Mouse (Mus musculus) intestine, embryonic 14.5 days (tissue): ENCODE data around the gene Esyt1. TPM values are rescaled to one million over a fixed set of nuclear protein-coding genes. Genes with fewer than 3 reads are reported as not detected.

Experiments used
- ATAC-seq: fragments of 200-750 bp; cut with Nextera tagmentation; replicated peaks from 2 replicates; pipeline ENCODE4 v1.8.0; 2017; ENCODE audit warnings: low read depth, moderate number of reproducible peaks, moderate TSS enrichment, moderate library complexity; ENCODE audit not compliant: low FRiP score, low TSS enrichment
- DNase-seq: peaks from one replicate; pipeline ENCODE4 v3.0.0-alpha.2; 2018; ENCODE audit warnings: low spot score
- H3K27ac ChIP-seq: fragments of 300-500 bp; sonication (generic); 2 replicates; pipeline ENCODE4 v1.5.1; 2014; ENCODE audit warnings: low read depth, mild to moderate bottlenecking, control low read depth
- H3K27me3 ChIP-seq: fragments of 300-500 bp; sonication (generic); replicated peaks from 2 replicates; pipeline ENCODE4 v1.6.1; 2014; ENCODE audit warnings: low read length, control low read depth; ENCODE audit not compliant: control insufficient read depth, insufficient read depth
- H3K36me3 ChIP-seq: fragments of 300-500 bp; sonication (generic); 2 replicates; pipeline ENCODE4 v1.6.1; 2014; ENCODE audit warnings: low read length, control low read depth; ENCODE audit not compliant: control insufficient read depth, insufficient read depth
- H3K4me1 ChIP-seq: fragments of 300-500 bp; sonication (generic); replicated peaks from 2 replicates; pipeline ENCODE4 v1.6.1; 2014; ENCODE audit warnings: low read length, control low read depth, mixed read lengths; ENCODE audit not compliant: control insufficient read depth, insufficient read depth
- H3K4me2 ChIP-seq: fragments of 300-500 bp; sonication (generic); 2 replicates; pipeline ENCODE4 v1.6.1; 2014; ENCODE audit warnings: low read length
- H3K4me3 ChIP-seq: fragments of 300-500 bp; sonication (generic); 2 replicates; pipeline ENCODE4 v1.5.1; 2014; ENCODE audit warnings: low read depth, low read length, control low read depth, mixed read lengths
- H3K9ac ChIP-seq: fragments of 300-500 bp; sonication (generic); 2 replicates; pipeline ENCODE4 v1.6.1; 2014; ENCODE audit warnings: mild to moderate bottlenecking, low read length
- H3K9me3 ChIP-seq: fragments of 300-500 bp; sonication (generic); 2 replicates; pipeline ENCODE4 v1.6.1; 2016; ENCODE audit warnings: low read length, control low read depth; ENCODE audit not compliant: control insufficient read depth
- WGBS: fragments of 180-500 bp; shearing (Covaris S2); extraction: QIAGEN DNeasy Blood & Tissue Kit; methylation state at CpG from one replicate; pipeline ENCODE4 v1.1.7; 2014; 5-methylcytosine and 5-hydroxymethylcytosine counted together
- polyA plus RNA-seq: library from polyadenylated mRNA; unstranded; fragments of >200 nt; fragmentation: Nextera tagmentation; extraction: Ambion mirVana; gene quantifications from 2 replicates; pipeline ENCODE4 v1.2.1, GENCODE M21; 2014

Gene Esyt1
- polyA plus RNA-seq, 1 experiment from 2014 or later = 28.0 TPM

- WGBS = 94% methylated on average over 37 of the region's 37 CpGs
- no peak for ATAC-seq
Observed at GRCm38 (mm10) chr10:128544674-128545569, 19.3 kb upstream of the Esyt1 start.

GRCm38 (mm10) chr10:128544151-128544657 is 18.5 kb upstream of the Esyt1 start:
- H3K4me1 ChIP-seq = peaks cover 7% of the 10 kb centered on the region; the same call in 1 of the 2 replicates
- no peak overlapping the region for H3K9ac ChIP-seq
- H3K27ac ChIP-seq = no peak overlapping the region
- H3K27me3 ChIP-seq = no peaks in the 10 kb centered on the region
- H3K9me3 ChIP-seq = no peaks in the 10 kb centered on the region
- H3K4me2 ChIP-seq = no peak overlapping the region
- peaks cover 37% of the 10 kb centered on the region for H3K36me3 ChIP-seq
- no peak for DNase-seq
- H3K4me3 ChIP-seq = no peak overlapping the region
- 97% methylated on average over 15 of the region's 15 CpGs for WGBS
- ATAC-seq = no peak

More at GRCm38 (mm10) chr10:128544674-128545569, 19.3 kb upstream of the Esyt1 start:
- H3K4me1 ChIP-seq = peaks cover 7% of the 10 kb centered on the region; the same call in 1 of the 2 replicates
- H3K9me3 ChIP-seq = no peaks in the 10 kb centered on the region
- H3K36me3 ChIP-seq = peaks cover 37% of the 10 kb centered on the region
- H3K4me2 ChIP-seq = no peak overlapping the region
- H3K27me3 ChIP-seq = no peaks in the 10 kb centered on the region
- H3K4me3 ChIP-seq = no peak overlapping the region
- no peak overlapping the region for H3K9ac ChIP-seq
- H3K27ac ChIP-seq = no peak overlapping the region
- no peak for DNase-seq

GRCm38 (mm10) chr10:128543100-128543499 is 17.4 kb upstream of the Esyt1 start:
- Histone ChIP-seq H3K9ac (no peak overlapping the region), H3K4me2 (no peak overlapping the region), H3K9me3 (no peaks in the 10 kb centered on the region), H3K4me3 (no peak overlapping the region), H3K27me3 (no peaks in the 10 kb centered on the region), H3K36me3 (peaks cover 37% of the 10 kb centered on the region), H3K27ac (no peak overlapping the region), H3K4me1 (peaks cover 7% of the 10 kb centered on the region; the same call in 1 of the 2 replicates)
- 51% methylated on average over 2 of the region's 2 CpGs for WGBS
- ATAC-seq (no peak), DNase-seq (no peak)

GRCm38 (mm10) chr10:128538340-128538870 is 12.7 kb upstream of the Esyt1 start:
- DNase-seq (no peak), ATAC-seq (no peak)
- Histone ChIP-seq H3K4me1 (0 out of 2 replicates have a peak, but pooled peaks cover 4% of the 10 kb centered on the region), H3K9me3 (no peaks in the 10 kb centered on the region), H3K36me3 (peaks cover 13% of the 10 kb centered on the region), H3K27ac (no peak overlapping the region), H3K27me3 (no peaks in the 10 kb centered on the region), H3K4me3 (no peak overlapping the region), H3K9ac (no peak overlapping the region), H3K4me2 (no peak overlapping the region)
- WGBS = 90% methylated on average over 1 of the region's 1 CpGs

GRCm38 (mm10) chr10:128536266-128536940 is 10.7 kb upstream of the Esyt1 start:
- Histone ChIP-seq H3K4me1 (0 out of 2 replicates have a peak, but pooled peaks cover 4% of the 10 kb centered on the region), H3K4me2 (peak overlapping the region; percentile 44), H3K27me3 (no peaks in the 10 kb centered on the region), H3K27ac (peak overlapping the region; percentile 43), H3K36me3 (no peaks in the 10 kb centered on the region), H3K4me3 (peak overlapping the region; percentile 21), H3K9ac (no peak overlapping the region), H3K9me3 (no peaks in the 10 kb centered on the region)
- DNase-seq = peak; percentile 90
- WGBS = 14% methylated on average over 18 of the region's 18 CpGs
- peak; percentile 88 for ATAC-seq

GRCm38 (mm10) chr10:128535624-128536265 is 10.1 kb upstream of the Esyt1 start:
- peak overlapping the region; percentile 43 for H3K27ac ChIP-seq
- no peaks in the 10 kb centered on the region for H3K36me3 ChIP-seq
- no peaks in the 10 kb centered on the region for H3K27me3 ChIP-seq
- H3K9ac ChIP-seq = no peak overlapping the region
- peak overlapping the region; percentile 44 for H3K4me2 ChIP-seq
- WGBS = 77% methylated on average over 4 of the region's 4 CpGs
- ATAC-seq (0 out of 2 replicates have a peak, but pooled peaks have one; percentile 1), DNase-seq (no peak)
- H3K4me3 ChIP-seq = peak overlapping the region; percentile 21
- no peaks in the 10 kb centered on the region for H3K9me3 ChIP-seq
- H3K4me1 ChIP-seq = 0 out of 2 replicates have a peak, but pooled peaks cover 4% of the 10 kb centered on the region

GRCm38 (mm10) chr10:128535206-128535605 is 9.5 kb upstream of the Esyt1 start:
- DNase-seq = no peak
- no peak for ATAC-seq
- Histone ChIP-seq H3K4me3 (no peak overlapping the region), H3K27me3 (no peaks in the 10 kb centered on the region), H3K4me1 (0 out of 2 replicates have a peak, but pooled peaks cover 4% of the 10 kb centered on the region), H3K4me2 (no peak overlapping the region), H3K9me3 (no peaks in the 10 kb centered on the region), H3K9ac (no peak overlapping the region), H3K36me3 (no peaks in the 10 kb centered on the region), H3K27ac (no peak overlapping the region)
- 79% methylated on average over 2 of the region's 2 CpGs for WGBS
